Mouse (Mus musculus) heart, embryonic 15.5 days (tissue): ENCODE results near the gene Cep164. TPM values are rescaled to one million over a fixed set of nuclear protein-coding genes. Genes with fewer than 3 reads are reported as not detected.
"Not testable (repeated sequence)": the region's sequence is repeated elsewhere in the genome, so short reads cannot be mapped to it uniquely, and the experiment has no call there.

Source experiments
- ATAC-seq: fragments of 200-750 bp; cut with Nextera tagmentation; replicated peaks from 2 replicates; pipeline ENCODE4 v1.8.0; 2017; ENCODE audit warnings: low read depth, moderate TSS enrichment; ENCODE audit not compliant: insufficient number of reproducible peaks, insufficient read depth, low FRiP score
- H3K27ac ChIP-seq: fragments of 300-500 bp; sonication (generic); 2 replicates; pipeline ENCODE4 v1.5.1; 2015; ENCODE audit warnings: mild to moderate bottlenecking, inconsistent platforms
- H3K27me3 ChIP-seq: fragments of 300-500 bp; sonication (generic); 2 replicates; pipeline ENCODE4 v1.6.1; 2015; ENCODE audit warnings: inconsistent platforms
- H3K36me3 ChIP-seq: fragments of 300-500 bp; sonication (generic); 2 replicates; pipeline ENCODE4 v1.6.1; 2015; ENCODE audit warnings: mild to moderate bottlenecking, inconsistent platforms
- H3K4me1 ChIP-seq: fragments of 300-500 bp; sonication (generic); replicated peaks from 2 replicates; pipeline ENCODE4 v1.6.1; 2015; ENCODE audit warnings: inconsistent platforms
- H3K4me2 ChIP-seq: fragments of 300-500 bp; sonication (generic); 2 replicates; pipeline ENCODE4 v1.6.1; 2015; ENCODE audit warnings: inconsistent platforms, mild to moderate bottlenecking, moderate library complexity
- H3K4me3 ChIP-seq: fragments of 300-500 bp; sonication (generic); 2 replicates; pipeline ENCODE4 v1.5.1; 2015; ENCODE audit warnings: mild to moderate bottlenecking, inconsistent platforms
- H3K9ac ChIP-seq: fragments of 300-500 bp; sonication (generic); 2 replicates; pipeline ENCODE4 v1.6.1; 2015; ENCODE audit warnings: mild to moderate bottlenecking, inconsistent platforms
- H3K9me3 ChIP-seq: fragments of 300-500 bp; sonication (generic); replicated peaks from 2 replicates; pipeline ENCODE4 v1.6.1; 2016; ENCODE audit warnings: inconsistent platforms
- WGBS: fragments of 180-500 bp; shearing (Covaris S2); methylation state at CpG from one replicate; pipeline ENCODE4 v1.1.7; 2015; ENCODE audit warnings: mixed read lengths; 5-methylcytosine and 5-hydroxymethylcytosine counted together
- polyA plus RNA-seq: library from polyadenylated mRNA; unstranded; fragments of >200 nt; fragmentation: Nextera tagmentation; extraction: Ambion mirVana; gene quantifications from 2 replicates; pipeline ENCODE4 v1.2.1, GENCODE M21; 2015

Cep164 gene
- polyA plus RNA-seq, 1 experiment from 2014 or later: 12.4 TPM

- Histone ChIP-seq H3K4me3 (no peak overlapping the region), H3K27ac (peak overlapping the region; percentile 91), H3K4me1 (peaks cover 36% of the 10 kb centered on the region), H3K4me2 (peak overlapping the region; percentile 30; the same call in 1 of the 2 replicates), H3K36me3 (peaks cover 6% of the 10 kb centered on the region), H3K27me3 (no peaks in the 10 kb centered on the region), H3K9ac (0 out of 2 replicates have a peak overlapping the region, but pooled peaks have one; percentile 2), H3K9me3 (no peaks in the 10 kb centered on the region)
- WGBS: 48% methylated on average over 9 of the region's 9 CpGs
- peak; percentile 86 for ATAC-seq
These were observed 21.3 kb upstream of the Cep164 start for GRCm38 (mm10) chr9:45849528-45850408.

DNA sequence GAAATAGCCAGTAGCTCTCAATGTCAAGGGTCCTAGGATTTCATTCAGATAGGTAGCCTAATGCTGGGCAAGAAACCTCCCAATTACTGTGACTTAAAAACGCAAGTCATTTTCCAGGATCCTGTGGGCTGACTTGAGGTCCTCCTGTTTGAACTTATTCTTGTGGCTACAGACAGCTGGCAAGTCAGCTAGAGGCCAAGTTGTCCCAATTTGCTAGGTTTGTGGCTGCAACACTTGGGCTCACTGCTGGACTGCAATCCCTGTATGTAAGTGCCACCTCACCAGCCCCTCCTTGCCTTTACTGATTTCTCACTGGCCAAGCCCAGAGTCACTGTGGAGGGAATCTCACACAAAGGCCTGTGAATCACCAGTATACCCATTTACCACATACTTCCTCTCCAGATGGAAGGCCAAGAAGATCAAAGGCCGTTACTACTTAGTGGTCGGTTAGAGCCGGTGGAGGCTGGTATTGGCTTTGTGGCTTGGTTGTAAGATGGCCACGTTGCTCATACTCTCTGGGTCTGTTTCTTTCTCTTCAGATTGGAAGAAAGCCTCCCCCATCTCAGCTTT is 18.5 kb upstream of the Cep164 start:
- Histone ChIP-seq H3K4me3 (no peak overlapping the region), H3K9ac (no peak overlapping the region), H3K9me3 (no peaks in the 10 kb centered on the region), H3K27ac (no peak overlapping the region), H3K4me2 (no peak overlapping the region), H3K4me1 (peaks cover 36% of the 10 kb centered on the region), H3K36me3 (no peaks in the 10 kb centered on the region), H3K27me3 (no peaks in the 10 kb centered on the region)
- WGBS: 83% methylated on average over 5 of the region's 5 CpGs
- ATAC-seq: no peak

- not testable (repeated sequence) for ATAC-seq, H3K4me2 ChIP-seq, H3K9ac ChIP-seq, H3K4me3 ChIP-seq, H3K36me3 ChIP-seq, H3K27ac ChIP-seq, H3K27me3 ChIP-seq, H3K9me3 ChIP-seq
- peaks cover 35% of the 10 kb centered on the region for H3K4me1 ChIP-seq
- 62% methylated on average over 2 of the region's 2 CpGs for WGBS
These were observed 17.7 kb upstream of the Cep164 start for GRCm38 (mm10) chr9:45846176-45846575.

DNA sequence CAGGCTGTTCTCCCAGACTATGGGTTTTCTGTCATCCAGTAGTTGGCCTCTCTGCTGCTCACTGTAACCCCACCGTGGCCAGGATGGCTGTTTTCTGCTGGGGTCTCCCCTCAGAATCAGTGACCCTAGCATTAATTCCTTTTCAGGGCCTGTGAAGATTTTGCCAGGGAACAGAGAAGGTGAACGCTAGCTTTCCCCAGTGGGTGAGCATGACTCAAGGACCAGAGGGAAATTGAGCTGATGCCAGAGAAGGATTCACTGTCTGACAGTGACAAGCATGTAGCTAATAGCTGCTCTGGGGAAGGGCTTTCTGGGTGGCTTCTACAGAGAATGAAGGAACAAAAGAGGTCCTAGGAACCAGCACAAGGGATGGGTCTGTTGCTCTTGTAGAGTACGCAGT is 17.1 kb upstream of the Cep164 start:
- H3K27me3 ChIP-seq: no peaks in the 10 kb centered on the region
- WGBS: 87% methylated on average over 3 of the region's 3 CpGs

GRCm38 (mm10) chr9:45843780-45844179 is 15.3 kb upstream of the Cep164 start:
- H3K36me3 ChIP-seq: no peaks in the 10 kb centered on the region
- no peak overlapping the region for H3K4me2 ChIP-seq
- WGBS: 77% methylated on average over 1 of the region's 1 CpGs
- no peak overlapping the region for H3K4me3 ChIP-seq
- H3K9me3 ChIP-seq: no peaks in the 10 kb centered on the region
- H3K4me1 ChIP-seq: peaks cover 35% of the 10 kb centered on the region
- no peak overlapping the region for H3K9ac ChIP-seq
- H3K27ac ChIP-seq: no peak overlapping the region
- no peaks in the 10 kb centered on the region for H3K27me3 ChIP-seq
- ATAC-seq: no peak

More for the DNA sequence above, 17.1 kb upstream of the Cep164 start:
- H3K36me3 ChIP-seq: no peaks in the 10 kb centered on the region
- H3K9ac ChIP-seq: no peak overlapping the region
- H3K4me2 ChIP-seq: no peak overlapping the region
- H3K27ac ChIP-seq: no peak overlapping the region
- no peak for ATAC-seq
- peaks cover 35% of the 10 kb centered on the region for H3K4me1 ChIP-seq
- H3K9me3 ChIP-seq: no peaks in the 10 kb centered on the region
- no peak overlapping the region for H3K4me3 ChIP-seq

DNA sequence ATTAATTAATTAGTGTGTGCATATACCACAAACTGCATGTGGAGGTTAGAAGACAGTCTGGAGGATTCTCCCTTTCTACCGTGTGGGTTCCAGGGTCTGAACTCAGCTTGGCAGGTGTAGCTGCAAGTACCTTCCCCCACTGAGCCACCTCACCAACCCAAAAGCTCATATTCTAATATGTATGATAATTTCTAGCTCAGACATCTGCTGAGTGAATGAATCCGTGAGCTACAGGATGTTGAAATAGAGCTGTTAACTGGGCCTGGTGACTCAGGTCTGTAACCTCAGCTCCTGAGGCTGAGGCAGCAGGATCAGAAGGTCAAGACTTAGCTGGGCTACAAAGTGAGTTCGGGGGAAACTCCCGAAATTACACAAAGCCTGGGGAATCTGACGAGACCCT is 14.5 kb upstream of the Cep164 start:
- Histone ChIP-seq H3K9ac (no peak overlapping the region), H3K36me3 (no peaks in the 10 kb centered on the region), H3K9me3 (no peaks in the 10 kb centered on the region), H3K27me3 (no peaks in the 10 kb centered on the region), H3K4me3 (no peak overlapping the region), H3K27ac (no peak overlapping the region), H3K4me2 (no peak overlapping the region), H3K4me1 (peaks cover 29% of the 10 kb centered on the region)
- WGBS: 78% methylated on average over 5 of the region's 5 CpGs
- ATAC-seq: no peak

DNA sequence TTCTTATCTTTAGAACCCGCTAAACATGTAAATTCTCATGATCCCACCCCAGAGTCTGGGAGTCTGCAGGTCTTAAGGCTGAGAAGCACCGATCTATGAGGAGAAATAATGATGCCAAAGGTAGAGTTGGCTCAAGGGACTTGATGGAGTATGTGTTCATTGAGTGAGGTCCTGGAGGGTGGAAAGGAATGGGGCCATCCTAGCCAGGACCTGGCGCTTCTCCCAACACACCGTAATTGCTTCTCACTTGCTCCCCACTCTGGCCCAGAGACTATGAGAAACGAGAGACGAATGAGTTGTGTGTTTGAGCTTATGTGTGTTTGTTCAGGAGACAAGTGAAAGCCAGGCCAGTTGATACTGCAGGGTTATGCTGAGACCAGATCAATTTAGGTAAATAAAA is 13.0 kb upstream of the Cep164 start:
- WGBS: 80% methylated on average over 6 of the region's 6 CpGs
- Histone ChIP-seq H3K36me3 (no peaks in the 10 kb centered on the region), H3K9ac (no peak overlapping the region), H3K27ac (no peak overlapping the region), H3K4me1 (peaks cover 29% of the 10 kb centered on the region), H3K4me2 (no peak overlapping the region), H3K4me3 (no peak overlapping the region), H3K27me3 (no peaks in the 10 kb centered on the region), H3K9me3 (no peaks in the 10 kb centered on the region)
- ATAC-seq: no peak

DNA sequence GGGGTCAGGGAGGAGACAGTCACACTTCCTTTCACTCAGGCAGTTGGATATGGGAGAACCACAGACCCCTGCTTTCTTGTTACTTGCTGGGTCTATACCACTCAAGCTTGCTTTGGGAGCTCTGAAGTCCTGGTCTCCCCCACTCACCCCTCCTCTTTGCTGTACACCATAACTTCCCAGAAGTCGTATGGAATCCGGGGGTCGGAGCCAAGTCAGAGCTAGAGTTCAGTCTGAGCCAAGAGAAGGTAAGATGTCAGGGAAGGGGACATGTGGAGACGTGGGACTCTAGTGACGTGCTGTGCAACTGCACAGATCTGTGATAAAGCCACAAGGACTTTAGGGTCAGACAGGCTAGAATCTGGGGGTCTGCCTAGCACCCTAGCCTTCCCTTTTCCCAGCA is 11.8 kb upstream of the Cep164 start:
- H3K9ac ChIP-seq: peak overlapping the region; percentile 89
- H3K27me3 ChIP-seq: no peaks in the 10 kb centered on the region
- no peaks in the 10 kb centered on the region for H3K36me3 ChIP-seq
- peak overlapping the region; percentile 94 for H3K4me2 ChIP-seq
- H3K4me3 ChIP-seq: peak overlapping the region; percentile 69
- H3K27ac ChIP-seq: peak overlapping the region; percentile 18
- peak; percentile 27; the same call in 1 of the 2 replicates for ATAC-seq
- peaks cover 29% of the 10 kb centered on the region for H3K4me1 ChIP-seq
- no peaks in the 10 kb centered on the region for H3K9me3 ChIP-seq
- WGBS: 34% methylated on average over 5 of the region's 5 CpGs

DNA sequence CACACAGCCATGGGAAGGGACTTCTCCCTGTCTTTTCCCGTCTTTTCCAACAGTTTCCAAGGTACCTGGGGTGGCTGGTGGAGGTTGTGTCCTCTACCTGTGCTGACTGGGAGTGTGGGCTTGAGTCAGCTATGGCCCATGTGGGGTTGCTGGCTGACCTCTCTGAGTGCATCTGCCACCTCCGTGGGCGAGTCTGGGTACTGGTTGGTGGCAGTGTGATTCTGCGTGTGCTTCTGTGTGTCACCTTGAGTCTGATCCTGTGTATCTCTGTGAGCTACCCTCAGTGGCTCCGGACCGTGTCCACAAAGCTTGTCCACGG is 11.4 kb upstream of the Cep164 start:
- no peaks in the 10 kb centered on the region for H3K9me3 ChIP-seq

GRCm38 (mm10) chr9:45839139-45839981 is 10.9 kb upstream of the Cep164 start:
- H3K4me1 ChIP-seq: peaks cover 29% of the 10 kb centered on the region
- no peaks in the 10 kb centered on the region for H3K9me3 ChIP-seq
- H3K4me3 ChIP-seq: peak overlapping the region; percentile 69
- peak overlapping the region; percentile 64 for H3K27ac ChIP-seq
- 8% methylated on average over 17 of the region's 17 CpGs for whole genome bisulfite sequencing
- H3K27me3 ChIP-seq: no peaks in the 10 kb centered on the region
- no peaks in the 10 kb centered on the region for H3K36me3 ChIP-seq
- peak overlapping the region; percentile 94 for H3K4me2 ChIP-seq
- H3K9ac ChIP-seq: peak overlapping the region; percentile 89
- peak; percentile 19 for ATAC-seq

More for the DNA sequence above, 11.4 kb upstream of the Cep164 start:
- Histone ChIP-seq H3K9ac (peak overlapping the region; percentile 89), H3K4me2 (peak overlapping the region; percentile 94), H3K36me3 (no peaks in the 10 kb centered on the region), H3K4me1 (peaks cover 29% of the 10 kb centered on the region), H3K27ac (peak overlapping the region; percentile 18), H3K4me3 (peak overlapping the region; percentile 69), H3K27me3 (no peaks in the 10 kb centered on the region)
- no peak for ATAC-seq
- 51% methylated on average over 7 of the region's 7 CpGs for WGBS

DNA sequence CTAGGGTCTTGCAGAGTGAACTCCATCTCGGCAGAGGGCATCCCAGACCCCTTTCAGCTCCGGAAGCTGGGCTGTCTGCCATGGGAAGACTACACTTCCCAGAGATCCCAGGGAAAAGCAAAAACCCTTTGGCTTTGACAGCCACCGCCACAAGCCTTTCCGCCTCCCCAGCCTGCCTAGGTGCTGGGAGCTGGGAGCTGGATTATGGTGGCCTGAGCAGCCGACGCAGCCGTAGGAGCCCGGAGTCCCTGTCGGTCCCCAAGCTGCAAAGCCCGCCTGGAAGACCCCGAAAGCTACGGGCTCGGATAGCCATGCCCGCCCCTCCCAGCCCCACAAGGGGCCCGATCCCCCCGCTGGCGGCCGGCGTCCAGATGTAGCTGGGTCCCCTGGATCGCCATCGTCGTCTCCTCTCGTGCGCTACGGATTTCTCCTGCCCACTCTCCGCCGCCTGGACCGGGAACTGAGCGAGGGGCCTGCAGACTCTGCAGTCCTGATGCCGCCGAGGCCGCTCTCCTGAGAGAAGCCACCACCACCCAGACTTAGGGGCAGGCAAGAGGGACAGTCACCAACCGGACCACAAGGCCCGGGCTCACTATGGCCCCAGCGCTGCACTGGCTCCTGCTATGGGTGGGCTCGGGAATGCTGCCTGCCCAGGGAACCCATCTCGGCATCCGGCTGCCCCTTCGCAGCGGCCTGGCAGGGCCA is 10.1 kb upstream of the Cep164 start, which contains the start of gene Bace1:
Gene Bace1 (plus strand): TSS at position 147 of the 705 bp plus-strand sequence.
- 2% methylated on average over 37 of the region's 40 CpGs for WGBS
- ATAC-seq: peak; percentile 74
- H3K9ac ChIP-seq: peak within 1 kb of the TSS; percentile 89
- H3K27ac ChIP-seq: peak within 1 kb of the TSS; percentile 64
- no peaks in the 10 kb centered on the region for H3K9me3 ChIP-seq
- H3K4me3 ChIP-seq: peak within 1 kb of the TSS; percentile 69
- no peaks in the 10 kb centered on the region for H3K27me3 ChIP-seq
- H3K36me3 ChIP-seq: no peaks in the 10 kb centered on the region
- H3K4me1 ChIP-seq: peaks cover 29% of the 10 kb centered on the region
- peak within 1 kb of the TSS; percentile 94 for H3K4me2 ChIP-seq
